Mouse (Mus musculus) limb, embryonic 15.5 days (tissue): ENCODE measurements around the gene Ccdc102a. TPM values are rescaled to one million over a fixed set of nuclear protein-coding genes. Genes with fewer than 3 reads are reported as not detected.

Source experiments
- ATAC-seq: fragments of 200-750 bp; cut with Nextera tagmentation; 2 replicates; pipeline ENCODE4 v1.8.0; 2017; ENCODE audit warnings: low read depth, moderate TSS enrichment; ENCODE audit not compliant: insufficient number of reproducible peaks, low FRiP score, low TSS enrichment
- H3K27ac ChIP-seq: fragments of 300-500 bp; sonication (generic); 2 replicates; pipeline ENCODE4 v1.5.1; 2015; ENCODE audit warnings: moderate library complexity, mild to moderate bottlenecking, inconsistent platforms
- H3K27me3 ChIP-seq: fragments of 300-500 bp; sonication (generic); 2 replicates; pipeline ENCODE4 v1.6.1; 2015; ENCODE audit warnings: inconsistent platforms
- H3K36me3 ChIP-seq: fragments of 300-500 bp; sonication (generic); 2 replicates; pipeline ENCODE4 v1.6.1; 2015; ENCODE audit warnings: inconsistent platforms
- H3K4me1 ChIP-seq: fragments of 300-500 bp; sonication (generic); 2 replicates; pipeline ENCODE4 v1.6.1; 2015; ENCODE audit warnings: inconsistent platforms
- H3K4me2 ChIP-seq: fragments of 300-500 bp; sonication (generic); 2 replicates; pipeline ENCODE4 v1.6.1; 2015; ENCODE audit warnings: mild to moderate bottlenecking, inconsistent platforms
- H3K4me3 ChIP-seq: fragments of 300-500 bp; sonication (generic); 2 replicates; pipeline ENCODE4 v1.5.1; 2015; ENCODE audit warnings: mild to moderate bottlenecking, inconsistent platforms
- H3K9ac ChIP-seq: fragments of 300-500 bp; sonication (generic); 2 replicates; pipeline ENCODE4 v1.6.1; 2015; ENCODE audit warnings: inconsistent platforms
- H3K9me3 ChIP-seq: fragments of 300-500 bp; sonication (generic); 2 replicates; pipeline ENCODE4 v1.6.1; 2016; ENCODE audit warnings: inconsistent platforms
- WGBS: fragments of 180-500 bp; shearing (Covaris S2); methylation state at CpG from one replicate; pipeline ENCODE4 v1.1.7; 2015; 5-methylcytosine and 5-hydroxymethylcytosine counted together
- polyA plus RNA-seq: library from polyadenylated mRNA; unstranded; fragments of >200 nt; fragmentation: Nextera tagmentation; extraction: Ambion mirVana; gene quantifications from 2 replicates; pipeline ENCODE4 v1.2.1, GENCODE M21; 2015

The Ccdc102a gene
- polyA plus RNA-seq, 1 experiment from 2014 or later = 41.8 TPM

DNA sequence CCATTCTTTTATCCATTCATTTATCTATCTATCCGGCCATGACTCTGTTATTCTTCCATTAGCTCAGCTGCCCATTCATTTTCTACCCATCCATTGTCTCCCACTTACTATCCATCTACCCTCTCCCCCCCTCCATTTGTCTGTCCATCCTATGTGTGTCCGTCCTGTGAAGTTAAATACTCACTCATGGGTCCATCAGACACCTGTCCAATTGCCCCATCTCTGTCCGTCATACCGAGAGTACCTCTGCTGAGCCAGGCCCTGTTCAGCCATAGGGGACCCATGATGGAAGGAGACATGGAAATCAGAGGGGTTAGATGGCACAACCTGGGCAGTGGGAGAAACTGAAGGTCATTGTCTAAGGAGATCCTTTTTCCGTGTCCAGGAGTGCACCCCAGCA is 32.6 kb upstream of the Ccdc102a start:
- Histone ChIP-seq H3K9me3 (no peaks in the 10 kb centered on the region), H3K4me3 (no peak overlapping the region), H3K4me2 (no peak overlapping the region), H3K9ac (no peak overlapping the region), H3K4me1 (peaks cover 4% of the 10 kb centered on the region; the same call in 1 of the 2 replicates), H3K27me3 (no peaks in the 10 kb centered on the region), H3K27ac (no peak overlapping the region), H3K36me3 (no peaks in the 10 kb centered on the region)
- no peak for ATAC-seq
- 76% methylated on average over 5 of the region's 5 CpGs for WGBS

DNA sequence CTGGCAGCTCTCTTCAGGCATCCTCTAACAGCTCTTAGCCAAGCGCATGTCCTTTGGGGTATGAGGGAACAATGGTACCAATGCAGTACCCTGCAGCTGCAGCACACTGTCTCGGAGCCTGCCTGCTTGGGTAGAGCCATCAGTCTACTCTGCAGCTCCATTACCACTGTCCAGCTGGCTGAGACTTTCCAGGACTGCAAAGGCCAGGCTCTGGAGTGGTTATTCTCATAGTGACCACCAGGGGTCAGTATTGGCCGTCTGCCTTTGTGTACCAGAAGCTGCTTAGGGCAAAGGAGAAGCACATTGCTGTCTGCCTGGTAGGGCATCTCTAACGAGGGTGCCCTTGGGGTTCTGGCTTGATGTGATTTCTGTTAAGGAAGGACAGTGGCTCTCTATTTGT is 32.1 kb upstream of the Ccdc102a start:
- Histone ChIP-seq H3K36me3 (no peaks in the 10 kb centered on the region), H3K27ac (no peak overlapping the region), H3K4me1 (peaks cover 4% of the 10 kb centered on the region; the same call in 1 of the 2 replicates), H3K27me3 (no peaks in the 10 kb centered on the region), H3K9me3 (no peaks in the 10 kb centered on the region), H3K4me3 (no peak overlapping the region), H3K4me2 (no peak overlapping the region), H3K9ac (no peak overlapping the region)
- 17% methylated on average over 4 of the region's 4 CpGs for WGBS
- no peak for ATAC-seq

DNA sequence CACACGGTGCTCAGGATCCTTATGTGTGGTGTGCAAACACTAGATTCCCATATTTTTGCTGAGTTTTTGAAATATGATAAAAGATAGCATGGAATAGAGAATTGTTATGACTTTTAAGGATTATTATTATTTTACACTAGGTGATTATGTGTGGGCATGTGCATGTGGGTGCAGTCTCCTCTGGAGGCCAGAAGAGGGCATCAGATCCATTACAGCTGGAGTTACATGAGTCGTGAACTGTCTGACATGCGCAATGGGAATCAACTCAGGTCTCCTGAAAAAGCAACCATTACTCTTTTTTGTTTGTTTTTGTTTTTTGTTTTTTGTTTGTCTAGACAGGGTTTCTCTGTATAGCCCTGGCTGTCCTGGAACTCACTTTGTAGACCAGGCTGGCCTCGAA is 31.1 kb upstream of the Ccdc102a start:
- Histone ChIP-seq H3K4me3 (no peak overlapping the region), H3K4me2 (no peak overlapping the region)
- no peak for ATAC-seq

DNA sequence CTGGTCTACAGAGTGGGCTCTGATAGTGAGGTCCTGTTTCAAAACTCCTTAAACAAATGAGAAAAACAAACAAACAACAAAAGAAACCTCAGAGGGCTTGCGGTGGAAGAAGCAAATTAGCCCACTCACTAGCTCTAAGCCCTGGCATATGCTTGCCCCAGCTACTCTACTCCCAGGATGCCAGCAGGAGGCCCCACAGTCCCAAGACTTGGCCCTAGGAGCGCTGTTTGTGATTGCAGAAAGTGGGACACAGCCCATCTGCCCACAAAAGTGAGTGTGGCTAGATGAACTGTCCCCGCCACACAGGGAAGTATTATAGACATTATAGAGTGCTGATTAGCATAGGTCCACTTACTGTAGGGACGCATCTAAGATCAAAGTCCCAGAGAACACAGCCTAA is 30.5 kb upstream of the Ccdc102a start:
- Histone ChIP-seq H3K36me3 (no peaks in the 10 kb centered on the region), H3K4me3 (no peak overlapping the region), H3K4me2 (no peak overlapping the region), H3K9ac (no peak overlapping the region), H3K27ac (no peak overlapping the region), H3K27me3 (no peaks in the 10 kb centered on the region), H3K4me1 (no peaks in the 10 kb centered on the region), H3K9me3 (no peaks in the 10 kb centered on the region)
- 78% methylated on average over 4 of the region's 4 CpGs for WGBS
- no peak for ATAC-seq

More for the DNA sequence above, 31.1 kb upstream of the Ccdc102a start:
- Histone ChIP-seq H3K9me3 (no peaks in the 10 kb centered on the region), H3K36me3 (no peaks in the 10 kb centered on the region), H3K27ac (no peak overlapping the region), H3K27me3 (no peaks in the 10 kb centered on the region), H3K9ac (no peak overlapping the region), H3K4me1 (no peaks in the 10 kb centered on the region; the same call in 1 of the 2 replicates)
- WGBS = 81% methylated on average over 4 of the region's 4 CpGs

- no peaks in the 10 kb centered on the region for H3K9me3 ChIP-seq
- ATAC-seq = no peak
- H3K4me2 ChIP-seq = no peak overlapping the region
- H3K27me3 ChIP-seq = 0 out of 2 replicates have a peak, but pooled peaks cover 4% of the 10 kb centered on the region
- H3K9ac ChIP-seq = no peak overlapping the region
- no peaks in the 10 kb centered on the region for H3K4me1 ChIP-seq
- H3K27ac ChIP-seq = no peak overlapping the region
- H3K36me3 ChIP-seq = no peaks in the 10 kb centered on the region
- 58% methylated on average over 6 of the region's 6 CpGs for WGBS
- no peak overlapping the region for H3K4me3 ChIP-seq
These were observed 27.3 kb upstream of the Ccdc102a start for GRCm38 (mm10) chr8:94945185-94945584.

DNA sequence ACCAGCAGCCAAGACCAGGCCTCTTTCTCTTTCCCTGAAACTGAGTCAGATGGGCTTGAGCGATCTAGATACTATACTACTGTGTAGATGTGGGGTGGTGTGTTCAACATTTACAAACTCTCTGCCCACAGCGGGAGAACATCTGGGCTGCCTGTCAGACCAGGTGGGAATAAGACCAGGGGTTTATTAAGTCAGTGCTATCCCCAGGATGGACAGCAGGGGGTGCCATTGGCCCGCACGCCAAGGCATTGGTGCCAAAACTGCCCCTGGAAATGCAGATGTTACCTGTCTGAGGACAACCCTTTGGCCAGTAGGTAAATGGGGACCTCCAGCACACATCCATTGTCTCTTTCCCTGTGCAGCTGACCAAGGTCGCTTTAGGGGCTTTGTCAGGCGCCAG is 24.7 kb upstream of the Ccdc102a start:
- no peak overlapping the region for H3K4me2 ChIP-seq
- H3K4me1 ChIP-seq = no peaks in the 10 kb centered on the region
- H3K4me3 ChIP-seq = no peak overlapping the region
- no peak overlapping the region for H3K9ac ChIP-seq
- no peak for ATAC-seq
- no peaks in the 10 kb centered on the region for H3K9me3 ChIP-seq
- no peaks in the 10 kb centered on the region for H3K36me3 ChIP-seq
- WGBS = 16% methylated on average over 6 of the region's 6 CpGs
- 0 out of 2 replicates have a peak, but pooled peaks cover 4% of the 10 kb centered on the region for H3K27me3 ChIP-seq
- H3K27ac ChIP-seq = no peak overlapping the region

DNA sequence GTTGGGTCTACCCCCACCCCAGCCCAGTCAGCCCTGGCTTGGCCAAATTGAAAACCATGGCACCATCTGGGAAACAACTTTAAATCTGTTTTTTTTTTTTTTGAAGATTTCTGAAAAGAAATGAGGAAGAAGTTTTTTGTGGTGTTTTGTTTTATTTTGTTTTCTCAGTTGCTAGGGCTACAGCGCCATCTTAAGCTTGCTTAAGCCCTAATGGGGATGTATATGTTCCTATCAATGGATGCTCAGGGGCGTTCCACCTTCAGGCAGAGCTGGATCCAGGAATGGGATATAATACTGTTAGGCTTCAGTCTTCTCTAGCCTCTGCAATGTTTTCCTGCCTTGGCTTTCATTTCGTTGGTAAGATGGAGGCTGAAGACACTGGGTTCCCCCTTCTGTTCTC is 17.3 kb upstream of the Ccdc102a start:
- H3K4me3 ChIP-seq = no peak overlapping the region
- 74% methylated on average over 3 of the region's 3 CpGs for WGBS
- H3K27me3 ChIP-seq = no peaks in the 10 kb centered on the region
- H3K36me3 ChIP-seq = no peaks in the 10 kb centered on the region
- no peaks in the 10 kb centered on the region for H3K4me1 ChIP-seq
- no peak for ATAC-seq
- H3K9me3 ChIP-seq = no peaks in the 10 kb centered on the region
- H3K9ac ChIP-seq = no peak overlapping the region
- H3K4me2 ChIP-seq = no peak overlapping the region
- no peak overlapping the region for H3K27ac ChIP-seq

DNA sequence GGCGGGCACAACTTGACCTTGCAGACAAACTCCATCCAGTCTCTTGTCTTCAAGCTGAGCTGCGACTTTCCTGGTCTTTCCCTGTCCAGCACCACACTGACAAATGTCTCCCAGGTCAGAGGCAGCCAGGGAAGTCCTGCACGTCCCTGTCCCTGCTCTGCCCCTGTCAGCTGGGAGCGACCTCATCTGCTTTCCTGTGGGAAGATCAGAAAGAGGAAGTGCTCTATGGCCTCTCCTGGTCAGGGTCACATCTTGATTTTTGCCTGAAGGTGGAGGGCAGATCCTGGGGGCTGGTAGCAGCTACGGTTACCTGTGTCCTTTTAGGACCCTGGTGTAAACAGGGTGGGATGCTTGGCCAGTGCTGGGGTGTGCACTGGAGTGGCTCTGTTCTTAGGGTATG is 16.0 kb upstream of the Ccdc102a start:
- no peak overlapping the region for H3K9ac ChIP-seq

DNA sequence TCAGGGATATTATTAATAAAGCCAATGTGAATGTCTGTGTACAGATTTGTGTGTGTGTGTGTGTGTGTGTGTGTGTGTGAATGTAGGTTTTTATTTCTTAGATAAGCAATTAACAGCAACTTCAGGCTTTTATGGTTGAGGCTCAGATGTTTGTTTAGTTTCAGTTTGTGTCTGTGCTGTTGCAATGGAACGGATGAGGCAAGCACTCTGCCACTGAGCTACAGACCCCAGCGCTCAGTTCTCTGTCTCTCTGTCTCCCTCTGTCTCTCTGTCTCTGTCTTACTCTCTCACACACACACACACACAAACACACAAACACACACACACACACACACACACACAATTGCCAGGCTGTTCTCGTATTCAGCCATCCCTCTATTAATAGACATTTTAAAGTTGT is 10.3 kb upstream of the Ccdc102a start:
- H3K4me1 ChIP-seq = no peaks in the 10 kb centered on the region
- no peak overlapping the region for H3K4me2 ChIP-seq
- no peak overlapping the region for H3K9ac ChIP-seq
- no peaks in the 10 kb centered on the region for H3K36me3 ChIP-seq
- no peak overlapping the region for H3K27ac ChIP-seq
- no peaks in the 10 kb centered on the region for H3K9me3 ChIP-seq
- WGBS = 70% methylated on average over 3 of the region's 3 CpGs
- no peak for ATAC-seq
- H3K4me3 ChIP-seq = no peak overlapping the region
- H3K27me3 ChIP-seq = no peaks in the 10 kb centered on the region

More for the DNA sequence above, 16.0 kb upstream of the Ccdc102a start:
- Histone ChIP-seq H3K4me1 (no peaks in the 10 kb centered on the region), H3K9me3 (no peaks in the 10 kb centered on the region), H3K27me3 (no peaks in the 10 kb centered on the region), H3K27ac (no peak overlapping the region), H3K4me3 (no peak overlapping the region), H3K4me2 (no peak overlapping the region), H3K36me3 (no peaks in the 10 kb centered on the region)
- ATAC-seq = no peak
- WGBS = 47% methylated on average over 5 of the region's 5 CpGs

- Histone ChIP-seq H3K9ac (no peak within 1 kb of the TSS), H3K4me2 (no peak within 1 kb of the TSS), H3K4me1 (peaks cover 7% of the 10 kb centered on the region; the same call in 1 of the 2 replicates), H3K27me3 (no peaks in the 10 kb centered on the region), H3K27ac (no peak within 1 kb of the TSS), H3K9me3 (no peaks in the 10 kb centered on the region), H3K4me3 (no peak within 1 kb of the TSS), H3K36me3 (no peaks in the 10 kb centered on the region)
- ATAC-seq = no peak
- WGBS = 68% methylated on average over 6 of the region's 8 CpGs
These were observed 5.5 kb upstream of the Ccdc102a start, which contains the start of gene Adgrg5 for GRCm38 (mm10) chr8:94923405-94923804. Adgrg5 (plus strand) TSS chr8:94923694.

- Histone ChIP-seq H3K27me3 (no peaks in the 10 kb centered on the region), H3K27ac (no peak overlapping the region), H3K36me3 (no peaks in the 10 kb centered on the region), H3K4me3 (no peak overlapping the region), H3K9me3 (no peaks in the 10 kb centered on the region), H3K9ac (no peak overlapping the region), H3K4me1 (peaks cover 12% of the 10 kb centered on the region; the same call in 1 of the 2 replicates), H3K4me2 (no peak overlapping the region)
- ATAC-seq = no peak
- 27% methylated on average over 8 of the region's 8 CpGs for WGBS
These were observed 4.7 kb upstream of the Ccdc102a start for GRCm38 (mm10) chr8:94922602-94923001.

GRCm38 (mm10) chr8:94922176-94922575 is 4.3 kb upstream of the Ccdc102a start:
- Histone ChIP-seq H3K27ac (no peak overlapping the region), H3K4me3 (no peak overlapping the region), H3K9ac (no peak overlapping the region), H3K27me3 (no peaks in the 10 kb centered on the region), H3K36me3 (no peaks in the 10 kb centered on the region), H3K9me3 (no peaks in the 10 kb centered on the region), H3K4me1 (peaks cover 12% of the 10 kb centered on the region; the same call in 1 of the 2 replicates), H3K4me2 (no peak overlapping the region)
- ATAC-seq = no peak
- WGBS = 59% methylated on average over 6 of the region's 6 CpGs

- ATAC-seq = no peak
- no peaks in the 10 kb centered on the region for H3K27me3 ChIP-seq
- H3K9me3 ChIP-seq = no peaks in the 10 kb centered on the region
- no peak overlapping the region for H3K27ac ChIP-seq
- no peak overlapping the region for H3K4me2 ChIP-seq
- peaks cover 40% of the 10 kb centered on the region for H3K4me1 ChIP-seq
- no peak overlapping the region for H3K9ac ChIP-seq
- H3K36me3 ChIP-seq = no peaks in the 10 kb centered on the region
- H3K4me3 ChIP-seq = no peak overlapping the region
These were observed 1.4 kb upstream of the Ccdc102a start for GRCm38 (mm10) chr8:94919256-94919655.
